Mouse (Mus musculus) liver, embryonic 13.5 days (tissue): ENCODE data around the gene Aldh9a1. TPM values are rescaled to one million over a fixed set of nuclear protein-coding genes. Genes with fewer than 3 reads are reported as not detected.

Experiments used
- ATAC-seq: fragments of 200-750 bp; cut with Nextera tagmentation; 2 replicates; pipeline ENCODE4 v1.8.0; 2017; ENCODE audit warnings: low read depth, mild to moderate bottlenecking, moderate number of reproducible peaks, moderate library complexity
- DNase-seq: peaks from one replicate; pipeline ENCODE4 v3.0.0; 2022
- H3K27ac ChIP-seq: fragments of 300-500 bp; sonication (generic); 2 replicates; pipeline ENCODE4 v1.5.1; 2015; ENCODE audit warnings: moderate library complexity, mild to moderate bottlenecking, inconsistent platforms
- H3K27me3 ChIP-seq: fragments of 300-500 bp; sonication (generic); 2 replicates; pipeline ENCODE4 v1.6.1; 2015; ENCODE audit warnings: mild to moderate bottlenecking, inconsistent platforms
- H3K36me3 ChIP-seq: fragments of 300-500 bp; sonication (generic); 2 replicates; pipeline ENCODE4 v1.6.1; 2015; ENCODE audit warnings: mild to moderate bottlenecking, inconsistent platforms
- H3K4me1 ChIP-seq: fragments of 300-500 bp; sonication (generic); replicated peaks from 2 replicates; pipeline ENCODE4 v1.6.1; 2015; ENCODE audit warnings: inconsistent platforms
- H3K4me2 ChIP-seq: fragments of 300-500 bp; sonication (generic); 2 replicates; pipeline ENCODE4 v1.6.1; 2015; ENCODE audit warnings: inconsistent platforms, mild to moderate bottlenecking, moderate library complexity
- H3K4me3 ChIP-seq: fragments of 300-500 bp; sonication (generic); replicated peaks from 2 replicates; pipeline ENCODE4 v1.5.1; 2015; ENCODE audit warnings: mild to moderate bottlenecking, inconsistent platforms
- H3K9ac ChIP-seq: fragments of 300-500 bp; sonication (generic); 2 replicates; pipeline ENCODE4 v1.6.1; 2015; ENCODE audit warnings: mild to moderate bottlenecking, inconsistent platforms
- H3K9me3 ChIP-seq: fragments of 300-500 bp; sonication (generic); replicated peaks from 2 replicates; pipeline ENCODE4 v1.6.1; 2016; ENCODE audit warnings: inconsistent platforms
- WGBS: fragments of 180-500 bp; shearing (Covaris S2); methylation state at CpG from one replicate; pipeline ENCODE4 v1.1.7; 2015; ENCODE audit not compliant: insufficient replicate concordance; 5-methylcytosine and 5-hydroxymethylcytosine counted together
- polyA plus RNA-seq: library from polyadenylated mRNA; unstranded; fragments of >200 nt; fragmentation: Nextera tagmentation; extraction: Ambion mirVana; gene quantifications from 2 replicates; pipeline ENCODE4 v1.2.1, GENCODE M21; 2015

Gene Aldh9a1
- polyA plus RNA-seq, 1 experiment from 2014 or later: 85.4 TPM

GRCm38 (mm10) chr1:167352403-167352802 lies 2.6 kb downstream of the Aldh9a1 start:
- ATAC-seq: no peak
- WGBS: 86% methylated on average over 14 of the region's 14 CpGs
- Histone ChIP-seq H3K9me3 (no peaks in the 10 kb centered on the region), H3K4me2 (0 out of 2 replicates have a peak overlapping the region, but pooled peaks have one; percentile 2), H3K4me1 (peaks cover 46% of the 10 kb centered on the region), H3K27me3 (no peaks in the 10 kb centered on the region), H3K9ac (no peak overlapping the region), H3K27ac (no peak overlapping the region), H3K4me3 (no peak overlapping the region), H3K36me3 (peaks cover 54% of the 10 kb centered on the region)
- no peak for DNase-seq

GRCm38 (mm10) chr1:167357387-167357786 lies 7.6 kb downstream of the Aldh9a1 start:
- no peaks in the 10 kb centered on the region for H3K27me3 ChIP-seq
- ATAC-seq (no peak), DNase-seq (no peak)
- 85% methylated on average over 9 of the region's 9 CpGs for WGBS
- no peak overlapping the region for H3K4me2 ChIP-seq
- H3K4me1 ChIP-seq: peaks cover 17% of the 10 kb centered on the region
- H3K36me3 ChIP-seq: peaks cover 97% of the 10 kb centered on the region
- H3K9ac ChIP-seq: no peak overlapping the region
- H3K4me3 ChIP-seq: no peak overlapping the region
- no peak overlapping the region for H3K27ac ChIP-seq
- no peaks in the 10 kb centered on the region for H3K9me3 ChIP-seq

- no peak overlapping the region for H3K27ac ChIP-seq
- H3K9me3 ChIP-seq: no peaks in the 10 kb centered on the region
- H3K27me3 ChIP-seq: no peaks in the 10 kb centered on the region
- no peak overlapping the region for H3K4me3 ChIP-seq
- DNase-seq (no peak), ATAC-seq (no peak)
- peaks cover 11% of the 10 kb centered on the region for H3K4me1 ChIP-seq
- no peak overlapping the region for H3K9ac ChIP-seq
- H3K4me2 ChIP-seq: no peak overlapping the region
- H3K36me3 ChIP-seq: peaks cover 98% of the 10 kb centered on the region
- WGBS: 86% methylated on average over 9 of the region's 9 CpGs
These were observed 8.9 kb downstream of the Aldh9a1 start for GRCm38 (mm10) chr1:167358731-167359130.

DNA sequence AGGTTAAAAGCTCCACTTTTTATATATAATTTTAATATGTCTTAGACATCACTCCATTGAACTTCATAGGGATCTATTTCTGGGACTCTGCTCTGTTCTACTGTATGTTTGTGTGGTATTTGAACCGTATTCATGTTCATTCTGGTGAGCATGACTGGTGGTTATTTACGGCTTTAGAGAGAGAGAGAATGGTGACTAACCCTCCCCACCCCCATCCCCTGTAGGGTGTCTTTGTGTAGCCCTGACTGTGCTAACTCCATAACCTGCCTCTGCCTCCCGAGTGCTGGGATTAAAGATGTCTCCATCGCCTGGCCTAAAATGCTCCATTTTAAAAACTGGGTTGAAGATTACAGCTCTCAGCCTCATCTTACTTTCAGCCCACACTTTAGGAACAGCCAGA lies 10.5 kb downstream of the Aldh9a1 start:
- Histone ChIP-seq H3K27ac (no peak overlapping the region), H3K4me3 (no peak overlapping the region), H3K9me3 (no peaks in the 10 kb centered on the region), H3K27me3 (no peaks in the 10 kb centered on the region), H3K36me3 (peaks cover 98% of the 10 kb centered on the region), H3K4me1 (no peaks in the 10 kb centered on the region), H3K4me2 (no peak overlapping the region), H3K9ac (no peak overlapping the region)
- no peak for DNase-seq
- no peak for ATAC-seq
- WGBS: 86% methylated on average over 4 of the region's 4 CpGs

GRCm38 (mm10) chr1:167362819-167363218 lies 13.0 kb downstream of the Aldh9a1 start:
- Histone ChIP-seq H3K4me2 (no peak overlapping the region), H3K4me1 (peaks cover 18% of the 10 kb centered on the region), H3K36me3 (peaks cover 98% of the 10 kb centered on the region), H3K27ac (no peak overlapping the region), H3K4me3 (no peak overlapping the region), H3K9ac (no peak overlapping the region), H3K27me3 (no peaks in the 10 kb centered on the region), H3K9me3 (no peaks in the 10 kb centered on the region)
- ATAC-seq: no peak
- no peak for DNase-seq
- 91% methylated on average over 4 of the region's 4 CpGs for WGBS

DNA sequence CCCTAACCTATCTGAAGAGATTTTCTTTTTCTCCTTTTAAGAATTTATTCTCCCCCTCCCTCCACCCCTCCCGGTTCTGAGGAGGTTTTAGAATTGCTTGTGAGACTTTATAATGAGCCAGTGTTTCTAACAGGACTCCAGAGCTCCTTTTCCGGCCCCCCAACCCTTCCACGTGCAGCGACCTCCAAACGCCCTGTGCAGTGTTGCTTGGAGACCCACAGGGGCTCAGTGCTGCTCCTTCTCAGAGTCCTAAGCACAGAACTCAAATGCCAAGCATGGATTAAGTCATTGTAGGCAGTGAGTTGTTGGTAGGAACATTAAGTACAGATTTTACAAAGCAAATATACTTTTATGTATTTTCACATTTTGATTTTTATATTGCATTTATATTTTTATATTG lies 13.5 kb downstream of the Aldh9a1 start:
- peaks cover 23% of the 10 kb centered on the region for H3K4me1 ChIP-seq
- ATAC-seq (no peak), DNase-seq (no peak)
- H3K9me3 ChIP-seq: no peaks in the 10 kb centered on the region
- H3K4me2 ChIP-seq: no peak overlapping the region
- no peaks in the 10 kb centered on the region for H3K27me3 ChIP-seq
- 87% methylated on average over 5 of the region's 5 CpGs for WGBS
- no peak overlapping the region for H3K9ac ChIP-seq
- H3K36me3 ChIP-seq: peaks cover 98% of the 10 kb centered on the region
- no peak overlapping the region for H3K4me3 ChIP-seq
- no peak overlapping the region for H3K27ac ChIP-seq

DNA sequence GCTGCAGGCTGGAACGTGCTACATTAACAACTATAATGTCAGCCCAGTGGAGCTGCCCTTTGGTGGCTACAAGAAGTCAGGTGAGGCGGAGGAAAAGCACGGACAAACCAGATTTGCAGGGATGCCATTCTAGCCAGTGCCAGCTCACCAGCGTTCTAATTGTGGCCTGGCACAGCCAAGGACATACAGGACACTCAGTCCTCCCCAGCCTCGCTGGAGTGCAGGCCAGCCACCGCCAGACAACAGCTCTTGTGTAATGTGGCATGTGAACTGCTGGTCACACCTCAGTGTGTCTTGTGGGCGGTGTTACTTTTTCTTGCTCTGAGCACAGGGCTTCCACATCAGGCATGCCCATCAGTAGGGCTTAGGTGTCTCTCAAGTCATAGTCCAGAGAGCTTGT lies 16.0 kb downstream of the Aldh9a1 start:
- DNase-seq: no peak
- Histone ChIP-seq H3K36me3 (peaks cover 97% of the 10 kb centered on the region), H3K4me3 (no peak overlapping the region), H3K27me3 (no peaks in the 10 kb centered on the region), H3K4me2 (no peak overlapping the region), H3K27ac (0 out of 2 replicates have a peak overlapping the region, but pooled peaks have one; percentile 86), H3K9ac (no peak overlapping the region), H3K9me3 (no peaks in the 10 kb centered on the region), H3K4me1 (peaks cover 47% of the 10 kb centered on the region)
- WGBS: 92% methylated on average over 7 of the region's 7 CpGs
- ATAC-seq: no peak

DNA sequence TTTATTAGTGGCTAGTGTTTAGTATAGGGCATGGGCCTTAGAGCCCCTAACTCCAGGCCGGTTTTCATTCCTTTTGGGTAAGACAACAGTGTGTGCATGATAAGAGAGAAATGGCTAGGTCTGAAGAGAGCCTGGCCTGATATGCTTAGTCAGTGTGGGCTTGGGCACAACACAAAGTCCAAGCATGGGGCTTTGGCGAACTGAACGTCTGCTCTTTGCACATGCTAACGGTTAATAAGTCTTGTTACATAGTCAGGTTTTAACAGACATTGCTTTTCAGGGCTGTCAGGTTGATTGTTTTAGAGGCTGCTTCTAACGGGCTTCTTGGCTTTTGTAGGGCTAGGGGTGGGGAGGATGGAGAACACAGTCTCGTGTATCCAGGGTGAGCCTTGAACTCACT lies 16.8 kb downstream of the Aldh9a1 start:
- Histone ChIP-seq H3K9ac (peak overlapping the region; percentile 19; the same call in 1 of the 2 replicates), H3K27ac (peak overlapping the region; percentile 86), H3K9me3 (no peaks in the 10 kb centered on the region), H3K4me1 (peaks cover 55% of the 10 kb centered on the region), H3K36me3 (peaks cover 97% of the 10 kb centered on the region), H3K4me3 (no peak overlapping the region), H3K27me3 (no peaks in the 10 kb centered on the region), H3K4me2 (no peak overlapping the region)
- ATAC-seq: no peak
- WGBS: 73% methylated on average over 6 of the region's 6 CpGs
- DNase-seq: no peak

- Histone ChIP-seq H3K9ac (peak overlapping the region; percentile 46), H3K4me1 (peaks cover 69% of the 10 kb centered on the region), H3K9me3 (no peaks in the 10 kb centered on the region), H3K27ac (peak overlapping the region; percentile 86), H3K4me2 (peak overlapping the region; percentile 48), H3K4me3 (no peak overlapping the region; the same call in 1 of the 2 replicates), H3K27me3 (no peaks in the 10 kb centered on the region), H3K36me3 (peaks cover 97% of the 10 kb centered on the region)
- peak; percentile 71 for ATAC-seq
- WGBS: 26% methylated on average over 4 of the region's 4 CpGs
- peak; percentile 32 for DNase-seq
These were observed 18.2 kb downstream of the Aldh9a1 start for GRCm38 (mm10) chr1:167368018-167368417.

- no peak overlapping the region; the same call in 1 of the 2 replicates for H3K4me3 ChIP-seq
- peaks cover 97% of the 10 kb centered on the region for H3K36me3 ChIP-seq
- DNase-seq: peak; percentile 71
- ATAC-seq: peak; percentile 91
- 0 out of 2 replicates have a peak overlapping the region, but pooled peaks have one; percentile 24 for H3K9ac ChIP-seq
- peak overlapping the region; percentile 48 for H3K4me2 ChIP-seq
- peaks cover 70% of the 10 kb centered on the region for H3K4me1 ChIP-seq
- H3K27ac ChIP-seq: peak overlapping the region; percentile 86
- H3K27me3 ChIP-seq: no peaks in the 10 kb centered on the region
- 33% methylated on average over 7 of the region's 7 CpGs for WGBS
- no peaks in the 10 kb centered on the region for H3K9me3 ChIP-seq
These were observed 18.7 kb downstream of the Aldh9a1 start for GRCm38 (mm10) chr1:167368513-167368912.

- H3K27me3 ChIP-seq: no peaks in the 10 kb centered on the region
- 5% methylated on average over 7 of the region's 7 CpGs for WGBS
- H3K4me3 ChIP-seq: no peak overlapping the region
- H3K9ac ChIP-seq: peak overlapping the region; percentile 59
- DNase-seq (peak; percentile 84), ATAC-seq (peak; percentile 47)
- peaks cover 97% of the 10 kb centered on the region for H3K36me3 ChIP-seq
- no peaks in the 10 kb centered on the region for H3K9me3 ChIP-seq
- peaks cover 84% of the 10 kb centered on the region for H3K4me1 ChIP-seq
- H3K4me2 ChIP-seq: no peak overlapping the region
- H3K27ac ChIP-seq: peak overlapping the region; percentile 86
These were observed 20.1 kb downstream of the Aldh9a1 start for GRCm38 (mm10) chr1:167369905-167370304.

- DNase-seq (no peak), ATAC-seq (no peak)
- Histone ChIP-seq H3K27me3 (no peaks in the 10 kb centered on the region), H3K27ac (no peak overlapping the region), H3K4me3 (no peak overlapping the region), H3K4me1 (peaks cover 94% of the 10 kb centered on the region), H3K9me3 (no peaks in the 10 kb centered on the region), H3K36me3 (peaks cover 97% of the 10 kb centered on the region), H3K9ac (no peak overlapping the region), H3K4me2 (no peak overlapping the region)
- WGBS: 92% methylated on average over 7 of the region's 7 CpGs
These were observed 22.9 kb downstream of the Aldh9a1 start for GRCm38 (mm10) chr1:167372739-167373138.
